Mouse (Mus musculus): ENCODE measurements around the gene Gm28374. TPM values are rescaled to one million over a fixed set of nuclear protein-coding genes. Genes with fewer than 3 reads are reported as not detected.

The Gm28374 gene
- total RNA-seq, 2 experiments from 2014 or later = not detected

GRCm38 (mm10) chr19:6076564-6077393 lies 5.3 kb downstream of the Gm28374 start, which contains the start of gene Vps51:
TSS of gene Vps51 (minus strand) at chr19:6077231.
- TF ChIP-seq CTCF (IDR thresholded peaks at IDR 0.05) = no peak
- intact Hi-C loops (cut with DNase I) = loop anchor here (2.0 kb wide), 1 partner anchor 16 kb away; the partner anchor contains the start of gene Znhit2
- Histone ChIP-seq H3K27ac (peak within 1 kb of the TSS; percentile 94), H3K4me3 (peak within 1 kb of the TSS; percentile 75)
- peak; percentile 88 for DNase-seq

GRCm38 (mm10) chr19:6073889-6074288 lies 8.2 kb downstream of the Gm28374 start:
- intact Hi-C loops (cut with DNase I) = no loop called here
- H3K4me3 ChIP-seq = no peak overlapping the region
- TF ChIP-seq CTCF (IDR thresholded peaks at IDR 0.05) = no peak
- DNase-seq = no peak
- no peak overlapping the region for H3K27ac ChIP-seq

DNA sequence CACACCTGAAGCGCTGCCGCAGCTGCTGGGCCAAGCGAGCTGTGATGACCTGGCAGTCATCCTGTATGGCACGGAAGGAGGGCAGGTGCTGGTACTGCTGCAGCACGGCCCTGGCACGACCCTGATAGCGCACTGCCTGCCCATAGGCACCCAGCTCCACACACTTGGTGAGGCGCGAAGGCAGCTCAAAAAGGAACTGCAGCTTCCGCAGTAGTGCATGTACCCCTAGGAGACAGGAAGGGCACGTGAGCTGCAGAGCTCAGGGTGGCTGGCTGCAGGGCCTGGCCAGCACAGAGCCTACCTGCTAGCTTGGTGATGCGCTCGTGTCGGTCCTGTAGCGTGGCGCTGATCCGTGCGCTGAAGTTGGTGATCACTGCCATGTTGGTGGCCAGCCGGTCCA lies 10.8 kb downstream of the Gm28374 start:
- H3K27ac ChIP-seq = no peak overlapping the region
- TF ChIP-seq CTCF (IDR thresholded peaks at IDR 0.05) = no peak
- no peak overlapping the region for H3K4me3 ChIP-seq
- intact Hi-C loops (cut with DNase I) = no loop called here
- no peak for DNase-seq

DNA sequence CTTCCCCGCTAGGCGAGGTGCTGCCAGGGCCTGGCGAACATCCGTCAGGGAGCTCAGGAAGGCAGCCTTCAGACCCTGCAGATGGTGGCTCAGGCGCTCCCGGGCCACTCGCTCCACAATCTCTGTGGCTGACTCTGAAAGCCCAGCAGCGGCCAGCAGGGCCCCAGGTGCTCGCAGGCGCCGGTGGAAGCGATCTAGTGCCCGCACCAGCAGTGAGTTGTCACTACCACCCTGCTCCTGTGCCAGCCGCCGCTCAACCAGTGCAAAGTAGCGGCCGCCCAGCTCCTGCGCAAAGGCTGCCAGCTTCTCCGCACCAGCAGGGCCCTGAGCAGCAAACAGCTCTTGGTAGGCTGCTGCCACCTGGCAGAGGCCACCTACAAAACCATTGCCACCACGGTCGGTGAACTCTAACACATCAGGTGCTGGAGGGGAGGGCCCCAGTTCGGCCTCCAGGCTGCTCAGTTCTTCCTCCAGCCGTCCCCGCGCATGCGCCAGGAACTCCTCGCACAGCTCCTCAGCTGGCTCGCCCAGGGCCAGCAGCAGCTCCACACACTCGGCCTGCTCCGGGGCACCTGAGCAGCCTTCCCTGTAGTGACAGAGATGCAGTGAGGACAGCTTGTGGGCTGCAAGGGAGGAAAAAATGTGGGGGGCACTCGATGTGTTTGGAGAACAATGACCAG lies 11.3 kb downstream of the Gm28374 start:
- intact Hi-C loops (cut with DNase I) = no loop called here
- H3K4me3 ChIP-seq = no peak overlapping the region
- DNase-seq = no peak
- no peak overlapping the region for H3K27ac ChIP-seq
- no peak for TF ChIP-seq CTCF (IDR thresholded peaks at IDR 0.05)

DNA sequence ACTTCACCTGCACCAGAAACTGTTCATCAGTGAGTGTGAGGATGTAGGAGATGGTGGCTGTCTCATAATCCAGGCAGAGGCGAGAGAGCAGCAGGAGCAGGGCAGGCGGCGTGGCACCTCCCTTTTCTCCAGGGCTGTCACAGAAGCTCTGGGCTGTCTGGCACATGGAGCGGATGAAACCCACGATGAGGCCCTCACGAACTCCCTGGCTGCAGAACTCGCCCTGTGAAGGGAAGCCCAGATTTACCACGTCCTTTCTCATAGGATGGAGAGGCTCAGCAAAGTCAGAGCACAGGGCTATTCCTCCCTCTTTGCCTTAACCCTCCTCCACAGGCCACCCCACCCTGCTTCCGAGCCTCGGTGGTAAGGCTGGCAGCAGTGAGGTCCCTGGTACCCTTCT lies 12.2 kb downstream of the Gm28374 start:
- TF ChIP-seq CTCF (IDR thresholded peaks at IDR 0.05) = no peak
- intact Hi-C loops (cut with DNase I) = no loop called here
- H3K4me3 ChIP-seq = no peak overlapping the region

DNA sequence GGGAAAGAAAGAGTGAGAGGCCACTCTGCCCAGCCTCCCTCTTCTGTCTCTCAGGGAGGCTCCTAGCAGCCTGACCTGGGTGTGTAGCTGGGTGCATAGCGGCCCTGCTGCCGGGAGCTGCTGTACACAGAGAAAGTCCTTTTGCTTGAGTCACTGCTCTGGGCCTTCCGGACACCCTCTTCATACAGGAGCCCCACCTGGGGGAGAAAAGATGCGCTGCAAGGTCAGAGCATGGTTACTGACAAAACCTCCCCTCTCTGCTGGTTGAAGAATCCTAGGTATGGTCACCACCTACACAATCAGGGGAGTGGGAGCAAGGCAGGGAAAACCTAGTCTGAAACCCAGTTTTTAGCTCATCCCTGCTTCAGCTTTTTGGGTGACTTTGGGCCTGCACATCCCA lies 13.1 kb downstream of the Gm28374 start:
- Histone ChIP-seq H3K27ac (no peak overlapping the region), H3K4me3 (no peak overlapping the region)
- DNase-seq = no peak
- intact Hi-C loops (cut with DNase I) = no loop called here
- TF ChIP-seq CTCF (IDR thresholded peaks at IDR 0.05) = no peak

More for the DNA sequence above, 12.2 kb downstream of the Gm28374 start:
- no peak overlapping the region for H3K27ac ChIP-seq
- DNase-seq = no peak

GRCm38 (mm10) chr19:6067724-6068415 lies 14.2 kb downstream of the Gm28374 start, which contains the start of gene Tm7sf2:
TSS of gene Tm7sf2 (minus strand) at chr19:6068373.
- no peak for TF ChIP-seq CTCF (IDR thresholded peaks at IDR 0.05)
- Histone ChIP-seq H3K4me3 (peak within 1 kb of the TSS; percentile 66), H3K27ac (peak within 1 kb of the TSS; percentile 67)
- peak; percentile 95 for DNase-seq
- intact Hi-C loops (cut with DNase I) = no loop called here

DNA sequence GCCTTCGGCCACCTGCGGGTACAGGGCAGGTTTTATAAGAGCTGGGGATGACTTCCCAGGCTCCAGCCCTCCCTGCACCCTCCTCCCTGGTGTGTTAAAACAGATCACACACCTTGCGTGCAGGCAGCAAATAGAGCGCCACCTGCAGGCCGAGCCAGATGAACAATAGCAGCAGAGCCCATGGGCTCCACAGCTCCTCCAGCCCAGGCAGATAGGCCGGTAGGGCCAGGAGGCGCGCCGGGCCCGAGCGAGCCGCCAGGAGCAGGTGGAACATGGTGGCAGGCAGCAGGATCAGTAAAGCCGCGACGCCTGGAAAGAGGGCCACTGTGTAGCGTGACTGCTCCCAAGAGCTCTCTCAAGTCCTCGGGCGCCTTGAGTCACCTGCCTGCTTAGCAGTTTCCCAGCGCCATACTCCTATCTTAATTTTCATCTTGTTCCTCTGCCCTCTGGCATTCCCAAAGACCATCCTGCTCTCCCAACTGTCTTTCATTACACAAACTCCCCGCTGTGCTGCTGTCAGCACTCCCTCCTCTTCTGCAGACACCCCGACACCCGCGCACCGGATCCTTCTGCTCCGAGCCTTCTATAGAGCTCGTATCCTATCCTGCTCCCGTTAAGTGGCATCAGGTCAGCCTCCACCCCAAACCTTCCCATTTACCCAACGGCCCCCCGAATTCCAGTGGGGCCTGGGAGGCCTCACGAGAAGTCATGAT lies 14.9 kb downstream of the Gm28374 start:
- peak; percentile 89 for TF ChIP-seq CTCF (IDR thresholded peaks at IDR 0.05)
- peak; percentile 87 for DNase-seq
- peak overlapping the region; percentile 67 for H3K27ac ChIP-seq
- intact Hi-C loops (cut with DNase I) = no loop called here
- peak overlapping the region; percentile 66 for H3K4me3 ChIP-seq

GRCm38 (mm10) chr19:6066571-6066970 lies 15.5 kb downstream of the Gm28374 start:
- DNase-seq = no peak
- no peak for TF ChIP-seq CTCF (IDR thresholded peaks at IDR 0.05)
- intact Hi-C loops (cut with DNase I) = no loop called here
- H3K27ac ChIP-seq = peak overlapping the region; percentile 67
- peak overlapping the region; percentile 66 for H3K4me3 ChIP-seq

- H3K27ac ChIP-seq = no peak overlapping the region
- DNase-seq = no peak
- TF ChIP-seq CTCF (IDR thresholded peaks at IDR 0.05) = no peak
- H3K4me3 ChIP-seq = no peak overlapping the region
- intact Hi-C loops (cut with DNase I) = no loop called here
Measured at GRCm38 (mm10) chr19:6063081-6063480, 19.0 kb downstream of the Gm28374 start.

DNA sequence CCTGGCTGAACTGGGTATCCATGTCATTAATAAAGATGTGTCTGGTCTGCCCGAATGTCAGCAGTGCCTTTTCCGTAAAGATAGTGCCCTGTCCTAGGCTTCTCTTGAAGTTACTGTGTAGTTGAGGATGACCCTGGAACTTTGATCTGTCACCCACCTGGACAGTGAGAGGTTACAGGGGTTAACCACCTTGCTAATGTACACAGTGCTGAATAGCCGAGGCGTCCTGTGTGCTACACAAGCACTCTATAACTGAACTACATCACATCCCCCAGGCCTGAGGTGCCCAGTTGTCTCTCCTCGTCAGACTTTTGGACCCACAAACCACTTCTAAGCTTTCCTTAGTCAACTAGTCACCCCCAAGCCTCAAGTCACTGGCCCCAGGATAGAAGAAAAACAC lies 19.6 kb downstream of the Gm28374 start:
- intact Hi-C loops (cut with DNase I) = no loop called here
- Histone ChIP-seq H3K4me3 (peak overlapping the region; percentile 99), H3K27ac (peak overlapping the region; percentile 90)
- TF ChIP-seq CTCF (IDR thresholded peaks at IDR 0.05) = no peak
- DNase-seq = no peak
